Mouse (Mus musculus) inflammation-experienced regulatory T-cells, adult 6 months (primary cell): ENCODE data around the gene Bach1. TPM values are rescaled to one million over a fixed set of nuclear protein-coding genes. Genes with fewer than 3 reads are reported as not detected.

Source experiments
- ATAC-seq: one replicate; pipeline ENCODE4 v1.8.0; 2017
- polyA plus RNA-seq, 3 experiments: library from polyadenylated mRNA; unstranded; fragments of 100-300 nt; shearing (Covaris generic); gene quantifications; one replicate each; pipeline ENCODE4 v1.2.1; 2017

Gene Bach1
- polyA plus RNA-seq: 1 to 10 TPM; 1.6 to 3.7 (median 3.5) TPM

DNA sequence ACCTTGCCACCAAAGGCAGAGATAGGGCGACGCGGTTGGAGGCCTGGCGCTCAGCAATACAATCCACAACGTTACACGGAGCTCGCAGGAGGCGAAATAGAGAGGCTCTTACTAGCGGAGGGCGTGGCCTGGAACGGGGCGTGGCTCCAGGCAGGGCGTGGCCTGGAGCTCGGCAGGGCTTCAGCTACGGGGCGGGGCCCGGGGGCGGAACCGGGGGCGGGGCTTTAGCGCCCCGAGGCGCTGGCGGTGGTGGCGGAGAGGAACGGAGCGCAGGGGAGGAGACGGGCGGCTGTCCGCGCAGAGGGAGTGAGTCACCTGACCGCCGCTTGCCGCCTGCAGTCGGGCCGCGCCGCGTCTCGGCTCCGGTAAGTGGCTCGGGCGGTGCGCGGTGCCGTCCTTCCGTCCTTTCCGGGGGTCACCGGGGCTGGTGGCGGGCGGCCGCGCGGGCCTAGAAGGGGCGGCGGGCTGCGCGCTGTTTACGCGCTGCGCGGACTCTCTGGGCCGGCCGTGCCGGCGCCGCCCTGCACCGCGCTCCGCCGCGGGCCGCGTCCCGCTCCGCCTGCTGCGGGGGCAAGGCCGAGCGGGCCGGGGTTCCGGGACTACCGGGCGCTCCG is at the start of gene Bach1:
Gene Bach1 (plus strand): TSS at position 254 of the 614 bp plus-strand sequence.
- ATAC-seq: peak; percentile 81

DNA sequence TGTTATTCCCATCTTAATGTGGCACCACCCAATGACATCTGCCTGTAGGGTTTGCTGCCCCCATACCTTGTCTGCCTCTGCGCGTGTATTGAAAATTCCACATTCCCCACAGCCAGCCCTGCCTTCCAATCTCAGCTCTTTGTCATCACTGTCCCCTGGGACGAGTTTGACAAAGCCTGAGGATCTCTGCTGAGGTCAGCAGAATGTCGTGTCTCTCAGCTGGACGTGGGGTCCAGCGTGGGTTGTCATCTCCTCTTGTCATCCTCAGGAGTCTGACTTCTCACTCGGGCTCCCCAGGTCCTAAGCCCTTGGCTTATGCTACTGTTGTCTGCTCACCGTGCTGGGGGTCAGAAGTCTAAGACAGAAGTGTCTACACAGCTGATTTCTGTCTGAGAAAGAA is 46.4 kb upstream of the Bach1 start:
- ATAC-seq: no peak

GRCm38 (mm10) chr16:87652924-87653323 is 45.8 kb upstream of the Bach1 start:
- peak; percentile 38 for ATAC-seq

DNA sequence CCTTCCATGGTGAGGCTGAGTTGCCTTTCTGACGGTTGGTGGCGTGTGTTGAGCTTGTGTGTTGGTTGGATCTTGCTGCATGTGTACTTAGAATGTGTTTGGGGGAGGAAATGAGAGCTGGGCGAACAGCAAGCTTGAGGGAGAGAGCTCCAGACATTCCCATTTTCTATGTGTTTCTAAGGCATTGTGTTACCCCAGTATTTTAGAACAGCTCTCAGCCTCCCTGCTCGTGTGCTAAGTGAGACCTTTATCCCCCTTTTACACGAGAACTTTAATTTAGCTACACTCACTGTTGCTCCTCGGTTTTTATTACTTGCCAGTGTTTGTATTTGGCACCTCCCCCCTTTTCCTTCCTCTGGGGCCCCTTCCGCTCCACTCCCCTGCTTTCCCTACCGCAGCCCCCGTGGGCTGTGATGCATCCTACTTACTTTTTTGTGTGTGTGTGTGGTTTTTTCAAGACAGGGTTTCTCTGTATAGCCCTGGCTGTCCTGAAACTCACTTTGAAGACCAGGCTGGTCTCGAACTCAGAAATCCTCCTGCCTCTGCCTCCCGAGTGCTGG is 44.6 kb upstream of the Bach1 start:
- ATAC-seq: peak; percentile 37

GRCm38 (mm10) chr16:87655005-87655404 is 43.7 kb upstream of the Bach1 start:
- no peak for ATAC-seq

- ATAC-seq: no peak
Observed at GRCm38 (mm10) chr16:87655579-87655978, 43.2 kb upstream of the Bach1 start.

- no peak for ATAC-seq
Observed at GRCm38 (mm10) chr16:87656771-87657170, 42.0 kb upstream of the Bach1 start.

GRCm38 (mm10) chr16:87657291-87657690 is 41.5 kb upstream of the Bach1 start:
- no peak for ATAC-seq

GRCm38 (mm10) chr16:87661024-87661471 is 37.7 kb upstream of the Bach1 start:
- peak; percentile 45 for ATAC-seq

- ATAC-seq: no peak
Observed at GRCm38 (mm10) chr16:87661636-87662035, 37.1 kb upstream of the Bach1 start.

DNA sequence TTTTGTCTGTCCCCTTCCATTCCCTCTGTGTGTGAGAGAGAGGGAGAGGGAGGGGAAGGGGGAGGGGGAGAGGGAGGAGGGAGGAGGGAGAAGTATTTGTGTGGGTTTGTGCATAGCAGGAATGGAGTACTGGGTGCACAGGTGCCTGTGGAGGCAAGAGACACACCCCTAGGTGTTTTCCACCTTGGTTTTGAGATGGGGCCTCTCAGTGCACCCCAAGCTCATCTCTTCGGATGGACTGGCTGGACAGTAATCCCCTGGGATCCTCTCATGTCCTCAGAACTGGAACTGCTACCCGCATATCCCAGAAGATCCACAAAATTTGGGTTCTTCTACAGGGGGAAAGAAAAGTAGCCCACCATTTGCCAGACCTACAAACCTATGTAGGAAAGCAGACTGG is 36.2 kb upstream of the Bach1 start:
- no peak for ATAC-seq

DNA sequence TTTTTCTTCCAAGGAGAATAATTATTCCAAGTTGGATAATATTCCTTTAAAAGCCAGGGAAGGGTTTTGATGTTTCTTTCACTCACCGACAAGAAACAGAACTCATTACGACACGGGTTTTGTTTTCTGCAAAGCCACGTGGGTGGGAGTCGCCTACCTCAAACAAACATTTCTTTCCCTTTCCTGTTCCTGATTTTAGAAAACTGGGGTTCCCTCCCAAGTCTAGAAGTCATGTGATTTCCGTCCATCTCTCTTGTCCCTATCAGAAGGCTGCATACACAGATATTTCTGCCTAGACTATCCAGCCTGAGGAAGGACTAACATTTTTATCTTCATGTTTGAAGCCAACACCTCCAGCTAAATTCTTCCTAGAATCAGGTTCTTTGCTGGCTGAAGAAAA is 34.9 kb upstream of the Bach1 start:
- ATAC-seq: no peak

DNA sequence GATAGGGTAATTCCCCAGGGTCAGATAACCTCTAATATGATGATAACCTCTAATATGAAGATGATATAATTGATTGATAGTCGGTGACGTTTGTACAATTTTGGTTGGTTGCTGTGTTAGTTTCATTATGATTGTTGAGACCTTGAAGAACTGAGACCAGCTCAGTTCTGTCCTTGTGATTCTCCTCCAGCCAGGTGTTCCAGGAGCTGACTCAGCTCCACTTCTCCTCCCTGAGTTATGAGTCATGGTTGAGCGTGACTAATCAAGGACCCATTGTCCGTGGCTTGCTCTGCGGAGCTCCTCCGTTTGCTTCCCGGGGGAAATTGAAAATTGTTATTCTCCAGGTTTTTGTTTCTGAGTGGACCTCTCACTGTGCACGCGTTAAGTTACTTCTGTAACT is 33.5 kb upstream of the Bach1 start:
- no peak for ATAC-seq

DNA sequence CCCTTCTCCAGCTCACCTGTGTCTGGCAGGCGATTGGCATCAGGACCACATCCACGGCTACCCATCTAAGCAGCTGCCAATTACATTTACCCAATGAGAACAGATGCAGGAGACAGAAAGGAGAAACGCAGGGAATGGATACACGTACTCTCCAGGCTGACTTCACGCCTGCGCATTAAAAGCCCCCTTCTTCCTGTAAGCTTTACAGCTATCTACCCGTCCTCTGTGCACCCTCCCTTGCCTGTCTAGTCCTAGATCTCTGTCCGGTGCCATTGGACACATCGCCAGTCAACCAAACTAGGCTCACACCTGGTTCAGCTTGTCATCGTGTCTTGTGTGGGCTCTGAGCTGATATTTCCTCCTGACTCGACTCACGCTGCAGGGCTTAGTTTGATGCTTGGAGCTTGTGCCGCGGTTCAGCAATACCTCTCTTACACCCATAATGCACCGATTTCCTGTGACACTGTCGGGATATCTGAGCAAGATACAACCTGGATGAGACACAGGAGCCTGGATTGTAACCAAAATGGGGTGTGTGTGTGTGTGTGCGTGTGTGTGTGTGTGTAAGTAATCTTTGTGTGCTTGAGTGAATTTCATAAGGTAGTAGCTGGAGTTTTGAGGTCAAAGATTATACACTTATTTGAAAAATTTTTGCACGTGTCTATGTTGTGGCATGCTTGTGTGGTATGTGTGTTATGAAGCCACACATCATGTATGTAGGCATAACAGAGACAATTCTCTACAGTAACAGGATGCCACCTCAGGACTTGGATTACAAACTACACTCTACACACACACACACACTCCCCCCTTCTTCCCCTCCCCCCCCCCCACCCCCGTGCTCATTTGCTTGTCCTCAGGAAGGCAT is 32.8 kb upstream of the Bach1 start:
- no peak for ATAC-seq

DNA sequence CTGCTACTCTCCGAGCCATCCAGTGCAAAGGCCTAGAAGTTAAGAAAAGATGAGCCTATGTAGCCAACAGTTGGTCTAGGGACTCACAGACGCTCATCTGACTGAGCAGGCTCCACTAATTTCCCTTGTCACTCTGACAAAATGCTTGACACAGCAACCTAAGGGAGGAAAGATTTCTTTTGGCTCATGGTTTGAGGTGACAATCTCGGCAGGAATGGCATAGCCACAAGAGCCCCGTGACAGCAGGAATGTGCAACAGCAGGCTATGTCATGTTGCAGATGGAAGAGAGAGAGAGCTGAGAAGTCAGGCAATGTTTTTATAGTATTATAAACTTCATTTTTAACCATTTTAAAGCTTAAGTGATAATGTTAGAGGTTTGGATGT is 32.1 kb upstream of the Bach1 start:
- no peak for ATAC-seq

DNA sequence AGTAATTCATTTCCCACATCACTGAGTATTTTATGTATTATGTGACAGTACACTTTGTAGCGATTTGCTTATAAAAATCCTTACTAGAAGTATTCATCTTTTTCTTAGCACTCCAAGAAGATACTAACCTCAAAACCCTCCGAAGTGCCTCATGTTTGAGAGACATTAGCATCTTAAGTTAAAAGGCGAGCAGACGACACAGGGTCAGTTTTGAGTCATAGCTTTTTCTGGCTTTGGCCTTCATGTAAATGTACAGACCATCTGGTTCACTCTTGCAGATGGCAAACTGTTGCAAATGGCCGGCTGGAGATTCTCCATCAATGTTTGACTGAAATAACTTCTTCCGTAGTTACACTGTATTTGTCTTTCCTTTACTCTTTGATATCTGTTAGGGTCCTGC is 30.7 kb upstream of the Bach1 start:
- ATAC-seq: no peak

- ATAC-seq: no peak
Observed at GRCm38 (mm10) chr16:87670091-87670820, 28.5 kb upstream of the Bach1 start.

GRCm38 (mm10) chr16:87670821-87671165 is 28.0 kb upstream of the Bach1 start:
- ATAC-seq: no peak

DNA sequence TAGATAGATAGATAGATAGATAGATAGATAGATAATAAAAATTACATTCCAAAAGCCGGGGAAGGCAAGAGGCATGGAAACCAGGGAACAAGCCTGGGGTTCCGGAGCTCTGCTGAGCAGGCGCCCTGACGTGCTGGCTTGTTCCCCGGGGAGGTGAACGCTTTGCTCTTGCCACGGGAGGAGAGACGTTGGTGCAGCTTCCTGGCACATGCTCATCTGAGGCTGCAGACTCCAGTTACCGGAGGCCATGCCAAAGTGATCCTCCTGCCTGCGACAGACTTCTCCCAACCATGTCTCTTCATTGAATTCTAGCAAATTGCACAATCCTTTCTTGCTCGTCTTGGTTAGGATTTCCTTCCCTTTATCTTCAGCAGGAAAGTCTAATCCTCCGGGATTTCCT is 27.4 kb upstream of the Bach1 start:
- no peak for ATAC-seq

DNA sequence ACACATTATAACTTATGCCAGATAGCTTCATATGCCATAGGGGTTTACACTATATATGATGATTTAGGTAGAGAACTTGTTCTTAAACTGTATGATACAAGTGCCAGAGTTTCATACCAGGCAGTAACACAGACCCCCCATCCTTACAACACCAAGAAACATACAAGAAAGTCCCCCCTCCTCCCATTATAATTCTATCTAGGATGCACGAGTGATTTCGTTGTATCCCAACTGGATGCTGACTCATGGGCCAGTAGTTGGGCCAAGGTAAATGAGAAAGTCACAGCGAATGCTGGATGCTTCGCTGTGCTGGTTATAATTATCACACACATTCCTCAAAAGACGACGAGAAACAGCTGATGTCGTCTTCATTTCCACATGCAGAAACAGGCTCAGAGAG is 25.6 kb upstream of the Bach1 start:
- ATAC-seq: no peak

DNA sequence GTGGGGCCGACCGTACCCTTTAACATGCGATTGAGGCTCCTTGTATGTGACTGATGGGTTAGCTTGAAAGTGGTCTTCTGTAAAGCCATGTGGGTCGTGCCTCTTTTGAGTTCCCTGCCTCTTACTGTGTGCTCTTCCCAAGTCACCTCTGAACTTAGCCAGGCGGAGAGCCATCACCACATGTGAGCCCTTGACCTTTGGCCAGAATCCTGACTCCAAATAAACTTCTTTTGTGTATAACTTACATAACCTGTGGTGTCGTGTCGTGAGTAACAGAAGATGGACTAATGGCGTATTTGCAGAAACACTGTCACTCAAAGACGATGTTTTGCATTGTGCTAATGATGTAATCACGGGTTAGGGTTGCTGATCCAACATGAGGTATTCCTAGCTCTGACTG is 22.6 kb upstream of the Bach1 start:
- ATAC-seq: no peak

- ATAC-seq: no peak
Observed at GRCm38 (mm10) chr16:87678667-87679066, 20.1 kb upstream of the Bach1 start.

DNA sequence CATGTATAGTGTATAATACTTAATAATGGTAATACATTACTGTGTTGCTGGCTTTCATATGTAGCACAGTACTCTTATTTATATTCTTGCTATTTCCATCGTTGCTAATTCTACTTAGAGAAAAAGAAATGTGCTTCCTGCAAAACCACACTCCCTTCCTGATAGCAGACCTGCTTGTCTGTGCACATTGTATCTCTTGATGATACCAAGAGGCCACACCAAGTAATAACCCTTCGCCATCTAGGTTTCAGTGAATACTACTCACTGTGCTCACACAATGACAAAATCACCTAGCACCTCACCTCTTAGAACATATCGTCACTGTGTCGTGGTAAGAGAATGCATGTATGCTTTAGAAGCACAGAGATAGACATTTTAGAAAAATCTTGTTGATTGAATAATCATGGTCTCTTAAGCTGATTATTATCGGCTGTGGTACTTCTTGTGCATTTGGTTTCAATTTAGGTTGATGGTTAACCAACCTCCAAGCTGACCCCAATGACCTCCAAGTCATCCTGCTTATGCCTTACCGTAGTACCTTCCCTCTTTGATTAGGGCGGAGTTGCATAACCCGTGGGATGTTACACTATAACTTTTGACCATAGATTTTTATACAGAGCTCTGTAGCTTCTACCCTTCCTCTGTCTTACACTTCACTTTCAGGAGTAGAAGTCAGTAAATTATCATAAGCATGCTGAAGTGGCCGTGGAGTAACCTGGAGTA is 17.7 kb upstream of the Bach1 start:
- no peak for ATAC-seq
